Mouse (Mus musculus) liver, embryonic 13.5 days (tissue): Measurements from ENCODE around the gene Gm49425. TPM values are rescaled to one million over a fixed set of nuclear protein-coding genes. Genes with fewer than 3 reads are reported as not detected.

ENCODE experiments used
- ATAC-seq: fragments of 200-750 bp; cut with Nextera tagmentation; 2 replicates; pipeline ENCODE4 v1.8.0; 2017; ENCODE audit warnings: low read depth, mild to moderate bottlenecking, moderate number of reproducible peaks, moderate library complexity
- DNase-seq: peaks from one replicate; pipeline ENCODE4 v3.0.0; 2022
- H3K27ac ChIP-seq: fragments of 300-500 bp; sonication (generic); 2 replicates; pipeline ENCODE4 v1.5.1; 2015; ENCODE audit warnings: moderate library complexity, mild to moderate bottlenecking, inconsistent platforms
- H3K27me3 ChIP-seq: fragments of 300-500 bp; sonication (generic); 2 replicates; pipeline ENCODE4 v1.6.1; 2015; ENCODE audit warnings: mild to moderate bottlenecking, inconsistent platforms
- H3K36me3 ChIP-seq: fragments of 300-500 bp; sonication (generic); 2 replicates; pipeline ENCODE4 v1.6.1; 2015; ENCODE audit warnings: mild to moderate bottlenecking, inconsistent platforms
- H3K4me1 ChIP-seq: fragments of 300-500 bp; sonication (generic); replicated peaks from 2 replicates; pipeline ENCODE4 v1.6.1; 2015; ENCODE audit warnings: inconsistent platforms
- H3K4me2 ChIP-seq: fragments of 300-500 bp; sonication (generic); 2 replicates; pipeline ENCODE4 v1.6.1; 2015; ENCODE audit warnings: inconsistent platforms, mild to moderate bottlenecking, moderate library complexity
- H3K4me3 ChIP-seq: fragments of 300-500 bp; sonication (generic); replicated peaks from 2 replicates; pipeline ENCODE4 v1.5.1; 2015; ENCODE audit warnings: mild to moderate bottlenecking, inconsistent platforms
- H3K9ac ChIP-seq: fragments of 300-500 bp; sonication (generic); 2 replicates; pipeline ENCODE4 v1.6.1; 2015; ENCODE audit warnings: mild to moderate bottlenecking, inconsistent platforms
- H3K9me3 ChIP-seq: fragments of 300-500 bp; sonication (generic); replicated peaks from 2 replicates; pipeline ENCODE4 v1.6.1; 2016; ENCODE audit warnings: inconsistent platforms
- WGBS: fragments of 180-500 bp; shearing (Covaris S2); methylation state at CpG from one replicate; pipeline ENCODE4 v1.1.7; 2015; ENCODE audit not compliant: insufficient replicate concordance; 5-methylcytosine and 5-hydroxymethylcytosine counted together
- polyA plus RNA-seq: library from polyadenylated mRNA; unstranded; fragments of >200 nt; fragmentation: Nextera tagmentation; extraction: Ambion mirVana; gene quantifications from 2 replicates; pipeline ENCODE4 v1.2.1, GENCODE M21; 2015

Gene Gm49425
- polyA plus RNA-seq, 1 experiment from 2014 or later = not detected

- H3K36me3 ChIP-seq = no peaks in the 10 kb centered on the region
- H3K27ac ChIP-seq = no peak within 1 kb of the TSS
- 69% methylated on average over 7 of the region's 7 CpGs for WGBS
- no peak within 1 kb of the TSS for H3K9ac ChIP-seq
- H3K9me3 ChIP-seq = no peaks in the 10 kb centered on the region
- ATAC-seq (no peak), DNase-seq (no peak)
- H3K4me3 ChIP-seq = no peak within 1 kb of the TSS
- H3K4me2 ChIP-seq = no peak within 1 kb of the TSS
- no peaks in the 10 kb centered on the region for H3K4me1 ChIP-seq
- no peaks in the 10 kb centered on the region for H3K27me3 ChIP-seq
Observed at GRCm38 (mm10) chr15:101532720-101533119, 15.7 kb upstream of the Gm49425 start, which contains the start of gene Krt84. TSS of gene Krt84 (minus strand) at chr15:101532820.

- Histone ChIP-seq H3K9me3 (no peaks in the 10 kb centered on the region), H3K4me1 (no peaks in the 10 kb centered on the region), H3K36me3 (no peaks in the 10 kb centered on the region), H3K27me3 (0 out of 2 replicates have a peak, but pooled peaks cover 5% of the 10 kb centered on the region), H3K4me3 (no peak overlapping the region), H3K4me2 (no peak overlapping the region), H3K9ac (no peak overlapping the region), H3K27ac (no peak overlapping the region)
- no peak for ATAC-seq
- DNase-seq = no peak
- 48% methylated on average over 4 of the region's 4 CpGs for WGBS
Observed at GRCm38 (mm10) chr15:101522556-101523232, 5.6 kb upstream of the Gm49425 start.

- Histone ChIP-seq H3K27me3 (0 out of 2 replicates have a peak, but pooled peaks cover 5% of the 10 kb centered on the region), H3K9ac (no peak overlapping the region), H3K4me2 (no peak overlapping the region), H3K36me3 (no peaks in the 10 kb centered on the region), H3K27ac (no peak overlapping the region), H3K9me3 (no peaks in the 10 kb centered on the region), H3K4me1 (no peaks in the 10 kb centered on the region), H3K4me3 (no peak overlapping the region)
- DNase-seq (no peak), ATAC-seq (no peak)
- 17% methylated on average over 2 of the region's 2 CpGs for WGBS
Observed at GRCm38 (mm10) chr15:101519792-101520191, 2.7 kb upstream of the Gm49425 start.

- Histone ChIP-seq H3K4me2 (no peak overlapping the region), H3K27ac (no peak overlapping the region), H3K9ac (no peak overlapping the region), H3K27me3 (no peaks in the 10 kb centered on the region), H3K4me1 (no peaks in the 10 kb centered on the region), H3K4me3 (no peak overlapping the region), H3K36me3 (no peaks in the 10 kb centered on the region), H3K9me3 (no peaks in the 10 kb centered on the region)
- no peak for DNase-seq
- 47% methylated on average over 9 of the region's 9 CpGs for WGBS
- ATAC-seq = no peak
Observed at GRCm38 (mm10) chr15:101508247-101508646, 8.8 kb downstream of the Gm49425 start.

GRCm38 (mm10) chr15:101506896-101507758, 9.9 kb downstream of the Gm49425 start:
- H3K36me3 ChIP-seq = no peaks in the 10 kb centered on the region
- WGBS = 45% methylated on average over 14 of the region's 14 CpGs
- H3K27me3 ChIP-seq = no peaks in the 10 kb centered on the region
- no peaks in the 10 kb centered on the region for H3K4me1 ChIP-seq
- no peak overlapping the region for H3K9ac ChIP-seq
- ATAC-seq (no peak), DNase-seq (no peak)
- H3K4me3 ChIP-seq = no peak overlapping the region
- H3K9me3 ChIP-seq = no peaks in the 10 kb centered on the region
- no peak overlapping the region for H3K27ac ChIP-seq
- no peak overlapping the region for H3K4me2 ChIP-seq

- H3K9me3 ChIP-seq = no peaks in the 10 kb centered on the region
Observed at GRCm38 (mm10) chr15:101497181-101497580, 19.9 kb downstream of the Gm49425 start.

GRCm38 (mm10) chr15:101495266-101495665, 21.8 kb downstream of the Gm49425 start:
- Histone ChIP-seq H3K4me1 (no peaks in the 10 kb centered on the region), H3K9ac (no peak overlapping the region), H3K27me3 (no peaks in the 10 kb centered on the region), H3K4me2 (no peak overlapping the region), H3K9me3 (no peaks in the 10 kb centered on the region), H3K27ac (no peak overlapping the region), H3K36me3 (no peaks in the 10 kb centered on the region), H3K4me3 (no peak overlapping the region)
- DNase-seq = no peak
- WGBS = 73% methylated on average over 8 of the region's 8 CpGs
- ATAC-seq = no peak

More at GRCm38 (mm10) chr15:101497181-101497580, 19.9 kb downstream of the Gm49425 start:
- no peaks in the 10 kb centered on the region for H3K4me1 ChIP-seq
- H3K4me3 ChIP-seq = no peak overlapping the region
- no peaks in the 10 kb centered on the region for H3K27me3 ChIP-seq
- H3K27ac ChIP-seq = no peak overlapping the region
- no peak overlapping the region for H3K9ac ChIP-seq
- 50% methylated on average over 2 of the region's 2 CpGs for WGBS
- H3K36me3 ChIP-seq = no peaks in the 10 kb centered on the region
- DNase-seq (no peak), ATAC-seq (no peak)
- no peak overlapping the region for H3K4me2 ChIP-seq

- Histone ChIP-seq H3K4me2 (no peak overlapping the region), H3K27me3 (no peaks in the 10 kb centered on the region), H3K4me3 (no peak overlapping the region), H3K9me3 (no peaks in the 10 kb centered on the region), H3K36me3 (no peaks in the 10 kb centered on the region), H3K9ac (no peak overlapping the region), H3K27ac (no peak overlapping the region), H3K4me1 (no peaks in the 10 kb centered on the region)
- no peak for ATAC-seq
- 35% methylated on average over 1 of the region's 1 CpGs for WGBS
- DNase-seq = no peak
Observed at GRCm38 (mm10) chr15:101494203-101494602, 22.9 kb downstream of the Gm49425 start.

- no peak for ATAC-seq
- no peak overlapping the region for H3K9ac ChIP-seq
- no peaks in the 10 kb centered on the region for H3K9me3 ChIP-seq
- no peaks in the 10 kb centered on the region for H3K4me1 ChIP-seq
- no peak overlapping the region for H3K4me3 ChIP-seq
- no peak overlapping the region for H3K27ac ChIP-seq
- WGBS = 71% methylated on average over 6 of the region's 6 CpGs
- no peaks in the 10 kb centered on the region for H3K36me3 ChIP-seq
- no peak for DNase-seq
- H3K27me3 ChIP-seq = no peaks in the 10 kb centered on the region
- H3K4me2 ChIP-seq = no peak overlapping the region
Observed at GRCm38 (mm10) chr15:101493713-101494112, 23.3 kb downstream of the Gm49425 start.

GRCm38 (mm10) chr15:101492718-101493117, 24.3 kb downstream of the Gm49425 start:
- H3K4me2 ChIP-seq = no peak overlapping the region
- WGBS = 44% methylated on average over 8 of the region's 8 CpGs
- H3K27me3 ChIP-seq = no peaks in the 10 kb centered on the region
- ATAC-seq = no peak
- H3K36me3 ChIP-seq = no peaks in the 10 kb centered on the region
- no peak for DNase-seq
- H3K9ac ChIP-seq = no peak overlapping the region
- H3K4me1 ChIP-seq = no peaks in the 10 kb centered on the region
- no peak overlapping the region for H3K27ac ChIP-seq
- H3K4me3 ChIP-seq = no peak overlapping the region
- no peaks in the 10 kb centered on the region for H3K9me3 ChIP-seq

GRCm38 (mm10) chr15:101491431-101491830, 25.6 kb downstream of the Gm49425 start, which contains the start of gene Krt83:
TSS of gene Krt83 (minus strand) at chr15:101491512.
- H3K9ac ChIP-seq = no peak within 1 kb of the TSS
- H3K36me3 ChIP-seq = no peaks in the 10 kb centered on the region
- no peaks in the 10 kb centered on the region for H3K27me3 ChIP-seq
- ATAC-seq = no peak
- H3K4me2 ChIP-seq = no peak within 1 kb of the TSS
- DNase-seq = no peak
- 80% methylated on average over 6 of the region's 6 CpGs for WGBS
- no peak within 1 kb of the TSS for H3K4me3 ChIP-seq
- H3K9me3 ChIP-seq = no peaks in the 10 kb centered on the region
- H3K4me1 ChIP-seq = no peaks in the 10 kb centered on the region
- no peak within 1 kb of the TSS for H3K27ac ChIP-seq
